Mouse (Mus musculus): ENCODE data around the gene Itgae.

DNA sequence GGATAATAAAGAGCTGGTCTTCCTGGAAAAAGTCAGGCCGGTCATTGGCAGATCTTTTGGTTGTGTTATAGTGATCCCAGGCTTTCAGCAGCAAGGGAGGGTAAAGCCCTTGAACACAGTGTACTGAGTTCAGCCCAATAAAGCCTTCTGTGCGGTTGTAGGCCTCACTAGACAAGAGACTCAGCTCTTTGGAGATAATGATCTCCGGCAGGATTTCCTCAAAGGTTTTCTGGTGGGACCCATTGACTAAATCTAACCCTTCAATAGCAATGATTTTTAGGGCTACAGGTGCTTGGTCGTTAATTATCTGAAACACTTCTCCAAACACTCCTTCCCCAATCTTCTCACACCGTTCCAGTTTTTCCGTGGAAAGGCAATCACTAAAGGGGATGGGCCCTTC is 46.2 kb downstream of the Itgae start:
- no peak for TF ChIP-seq CTCF (IDR thresholded peaks at IDR 0.05; ENCODE audit: insufficient read depth, low read depth, low read length)
- TF ChIP-seq POLR2A (IDR thresholded peaks at IDR 0.05; ENCODE audit: insufficient read depth, low read depth, low read length): no peak
